Comparison of ENCODE assay signal across 8 mouse cellular contexts in genomic region chr6:49215748-49216585, GRCm38 (mm10). TPM values are rescaled to one million over a fixed set of nuclear protein-coding genes. Genes with fewer than 3 reads are reported as not detected.
A peak's percentile ranks its signal among the peaks of the same experiment; 100 is the strongest.
DNase-seq lines count a peak whose midpoint lies in the region; ATAC-seq and TF ChIP-seq lines count a peak whose summit lies in the region.

No protein-coding gene starts in this region.

- TF ChIP-seq CTCF in kidney, adult 2 months (conservative IDR thresholded peaks at IDR 0.05; ENCODE audit: insufficient read depth, insufficient read length, low read depth, low read length) = no peak
- TF ChIP-seq CTCF in layer of hippocampus, adult 2 months (conservative IDR thresholded peaks at IDR 0.05) = no peak

- no peaks in the 10 kb centered on the region for H3K9me3 ChIP-seq in hindbrain, embryonic 10.5 days
- H3K9me3 ChIP-seq in midbrain, embryonic 12.5 days = no peaks in the 10 kb centered on the region

- no peaks in the 10 kb centered on the region for H3K36me3 ChIP-seq in kidney, adult 2 months (ENCODE audit: control insufficient read depth, insufficient read depth, low read length)
- H3K36me3 ChIP-seq in hindbrain, embryonic 10.5 days = no peaks in the 10 kb centered on the region; the same call in 1 of the 2 replicates
- no peaks in the 10 kb centered on the region for H3K36me3 ChIP-seq in midbrain, embryonic 12.5 days

- no peak for TF ChIP-seq POLR2A in kidney, adult 2 months (IDR thresholded peaks at IDR 0.05; ENCODE audit: low read depth, low read length)

- peak overlapping the region; percentile 99 for H3K9ac ChIP-seq in midbrain, embryonic 12.5 days (replicated peaks)

- peak; percentile 36 for ATAC-seq in midbrain, embryonic 12.5 days (ENCODE audit: low FRiP score, low read depth)

- H3K4me2 ChIP-seq in midbrain, embryonic 12.5 days (replicated peaks) = peak overlapping the region; percentile 92

- H3K27ac ChIP-seq in kidney, adult 2 months (ENCODE audit: insufficient read depth, low read depth, low read length) = no peak overlapping the region
- H3K27ac ChIP-seq in hindbrain, embryonic 10.5 days = peak overlapping the region; percentile 100
- H3K27ac ChIP-seq in midbrain, embryonic 12.5 days (replicated peaks) = peak overlapping the region; percentile 99
- H3K27ac ChIP-seq in layer of hippocampus, adult 2 months = no peak overlapping the region

- DNase-seq in kidney, adult 2 months = peak; percentile 16
- DNase-seq in kidney, postnatal 14 days = no peak
- DNase-seq in MN1 (ENCODE audit: low spot score) = peak; percentile 45
- DNase-seq in hindbrain, embryonic 10.5 days (ENCODE audit: low spot score) = no peak
- DNase-seq in spleen, adult 12 weeks (ENCODE audit: low spot score) = no peak
- no peak for DNase-seq in adrenal gland, postnatal 36 days
- no peak for DNase-seq in layer of hippocampus, adult 2 months (ENCODE audit: low spot score in 2 of 2)

- 23% methylated on average over 14 of the region's 14 CpGs for WGBS in kidney, adult 2 months
- 1% methylated on average over 14 of the region's 14 CpGs for WGBS in hindbrain, embryonic 10.5 days
- WGBS in midbrain, embryonic 12.5 days = under 1% methylated on average over 14 of the region's 14 CpGs

- peaks cover 36% of the 10 kb centered on the region for H3K27me3 ChIP-seq in kidney, adult 2 months (replicated peaks; ENCODE audit: control insufficient read depth, insufficient read depth, low read length)
- H3K27me3 ChIP-seq in hindbrain, embryonic 10.5 days (ENCODE audit: insufficient read depth, poor library complexity, severe bottlenecking) = no peaks in the 10 kb centered on the region
- no peaks in the 10 kb centered on the region for H3K27me3 ChIP-seq in midbrain, embryonic 12.5 days

- H3K4me1 ChIP-seq in kidney, adult 2 months (ENCODE audit: control insufficient read depth, insufficient read depth, low read length) = no peaks in the 10 kb centered on the region
- H3K4me1 ChIP-seq in hindbrain, embryonic 10.5 days (replicated peaks) = peaks cover 35% of the 10 kb centered on the region
- peaks cover 18% of the 10 kb centered on the region for H3K4me1 ChIP-seq in midbrain, embryonic 12.5 days

- H3K4me3 ChIP-seq in kidney, adult 2 months (ENCODE audit: insufficient read depth, low read depth, low read length) = no peak overlapping the region
- peak overlapping the region; percentile 100 for H3K4me3 ChIP-seq in hindbrain, embryonic 10.5 days
- peak overlapping the region; percentile 98 for H3K4me3 ChIP-seq in midbrain, embryonic 12.5 days
- no peak overlapping the region for H3K4me3 ChIP-seq in layer of hippocampus, adult 2 months

RNA-seq across cellular contexts. Expression of gene Igf2bp3, which starts 1.2 kb away (rescaled TPM):
- polyA plus RNA-seq in kidney, adult 2 months (2012; rRNA removed) = 0.03 and 0.04 TPM in 2 replicates
- polyA plus RNA-seq in hindbrain, embryonic 10.5 days (2016; fragmentation: Nextera tagmentation; extraction: Ambion mirVana) = 127 and 143 TPM in 2 replicates
- 114 and 122 TPM in 2 replicates for polyA plus RNA-seq in midbrain, embryonic 12.5 days (2016; fragmentation: Nextera tagmentation; extraction: Ambion mirVana)
- under 1 TPM; 0.56 to 0.69 TPM for total RNA-seq in adrenal gland, postnatal 36 days (2021)
- not detected for total RNA-seq in layer of hippocampus, adult 2 months (2021)

RNA-seq across cellular contexts. Expression of gene Tra2a, which starts 47.9 kb away (rescaled TPM):
- 18.4 and 22.7 TPM in 2 replicates for polyA plus RNA-seq in kidney, adult 2 months (2012; rRNA removed)
- 122 and 128 TPM in 2 replicates for polyA plus RNA-seq in hindbrain, embryonic 10.5 days (2016; fragmentation: Nextera tagmentation; extraction: Ambion mirVana)
- polyA plus RNA-seq in midbrain, embryonic 12.5 days (2016; fragmentation: Nextera tagmentation; extraction: Ambion mirVana) = 160 and 162 TPM in 2 replicates
- total RNA-seq in adrenal gland, postnatal 36 days (2021) = 100 to 1,000 TPM in 1 of 2 experiments, 10 to 100 TPM in 1; 53.4 to 103 TPM
- 10 to 100 TPM; 69.9 to 86.9 TPM for total RNA-seq in layer of hippocampus, adult 2 months (2021)

Comparison
In these comparisons a context has a peak if more than half of its experiments do, and no peak if none do; other contexts are left out.
1. DNase-seq: peak in kidney, adult 2 months (single experiment) and MN1 (single experiment); none in kidney, postnatal 14 days (single experiment), hindbrain, embryonic 10.5 days (single experiment), spleen, adult 12 weeks (single experiment), adrenal gland, postnatal 36 days (0 of 2) and layer of hippocampus, adult 2 months (0 of 2).
2. H3K27ac ChIP-seq: peak in hindbrain, embryonic 10.5 days (single experiment) and midbrain, embryonic 12.5 days (single experiment); none in kidney, adult 2 months (single experiment) and layer of hippocampus, adult 2 months (single experiment).
3. H3K4me3 ChIP-seq: peak in hindbrain, embryonic 10.5 days (single experiment) and midbrain, embryonic 12.5 days (single experiment); none in kidney, adult 2 months (single experiment) and layer of hippocampus, adult 2 months (single experiment).
4. RNA of gene Igf2bp3, which starts 1.2 kb away (polyA plus RNA-seq): 127 to 143 TPM in hindbrain, embryonic 10.5 days and 114 to 122 TPM in midbrain, embryonic 12.5 days; 0.03 to 0.04 TPM in kidney, adult 2 months; every median in the first group is over 100 times any median in the second.